Mouse (Mus musculus) adipocyte (in vitro differentiated cells): Measurements from ENCODE around the gene Nfia.

ENCODE experiments used
- DNase-seq: peaks from one replicate; pipeline ENCODE4 v3.0.0-alpha.2; 2016; ENCODE audit warnings: low spot score

The Nfia gene

GRCm38 (mm10) chr4:97766100-97766499 is 6.4 kb upstream of the Nfia start:
- no peak for DNase-seq

GRCm38 (mm10) chr4:97767025-97767424 is 5.5 kb upstream of the Nfia start:
- no peak for DNase-seq

GRCm38 (mm10) chr4:97767516-97767915 is 5.0 kb upstream of the Nfia start:
- no peak for DNase-seq

GRCm38 (mm10) chr4:97769861-97770260 is 2.7 kb upstream of the Nfia start:
- no peak for DNase-seq

- peak; percentile 30 for DNase-seq
Measured at GRCm38 (mm10) chr4:97771426-97771825, 1.1 kb upstream of the Nfia start.

- peak; percentile 97 for DNase-seq
Measured at GRCm38 (mm10) chr4:97772084-97772484, 450 bp upstream of the Nfia start.

GRCm38 (mm10) chr4:97773110-97773593 is 618 bp downstream of the Nfia start:
- peak; percentile 99 for DNase-seq

- DNase-seq, result no peak
Measured at GRCm38 (mm10) chr4:97773791-97774190, 1.3 kb downstream of the Nfia start.

GRCm38 (mm10) chr4:97774446-97774950 is 2.0 kb downstream of the Nfia start:
- peak; percentile 45 for DNase-seq

- peak; percentile 88 for DNase-seq
Measured at GRCm38 (mm10) chr4:97775059-97775458, 2.5 kb downstream of the Nfia start.

GRCm38 (mm10) chr4:97775494-97776265 is 3.1 kb downstream of the Nfia start:
- peak; percentile 64 for DNase-seq

- peak; percentile 66 for DNase-seq
Measured at GRCm38 (mm10) chr4:97776388-97777080, 4.0 kb downstream of the Nfia start.

- peak; percentile 39 for DNase-seq
Measured at GRCm38 (mm10) chr4:97777081-97777705, 4.7 kb downstream of the Nfia start.

GRCm38 (mm10) chr4:97777706-97778176 is 5.2 kb downstream of the Nfia start, which contains the start of gene E130114P18Rik:
Gene E130114P18Rik, minus strand, starts transcription at chr4:97778078.
- peak; percentile 75 for DNase-seq

GRCm38 (mm10) chr4:97778211-97779002 is 5.9 kb downstream of the Nfia start:
- DNase-seq, result no peak

GRCm38 (mm10) chr4:97779003-97779930 is 6.7 kb downstream of the Nfia start:
- DNase-seq, result peak; percentile 55

- DNase-seq, result peak; percentile 22
Measured at GRCm38 (mm10) chr4:97780024-97780423, 7.5 kb downstream of the Nfia start.

GRCm38 (mm10) chr4:97780666-97781435 is 8.3 kb downstream of the Nfia start:
- no peak for DNase-seq

GRCm38 (mm10) chr4:97782069-97782468 is 9.5 kb downstream of the Nfia start:
- DNase-seq, result no peak

- DNase-seq, result no peak
Measured at GRCm38 (mm10) chr4:97782497-97782896, 10.0 kb downstream of the Nfia start.
